Mouse (Mus musculus) CH12.LX (cell line): ENCODE results near the gene Hpn. TPM values are rescaled to one million over a fixed set of nuclear protein-coding genes. Genes with fewer than 3 reads are reported as not detected.

Experiments
- DNase-seq: peaks from one replicate; pipeline ENCODE4 v3.0.0-alpha.2; 2013; ENCODE audit errors: extremely low read depth
- H3K27ac ChIP-seq: 2 replicates; pipeline ENCODE4 v1.5.1; 2012; ENCODE audit warnings: low read depth, mild to moderate bottlenecking, control low read depth, moderate library complexity; ENCODE audit not compliant: insufficient read depth
- H3K27me3 ChIP-seq: replicated peaks from 2 replicates; pipeline ENCODE3; 2012; ENCODE audit warnings: inconsistent platforms
- H3K36me3 ChIP-seq, 2 experiments: replicated peaks in 1 of 2; 2 replicates each; pipeline versions ENCODE3 to v1.6.1; 2012; ENCODE audit warnings: inconsistent platforms in 1 of 2, low read length in 1 of 2, mild to moderate bottlenecking in 1 of 2, mixed read lengths in 1 of 2, moderate library complexity in 1 of 2; ENCODE audit not compliant: control insufficient read depth in 1 of 2, insufficient read depth in 1 of 2
- H3K4me1 ChIP-seq, 2 experiments: 2 replicates each; pipeline ENCODE4 v1.6.1; 2012; ENCODE audit warnings: inconsistent platforms in 1 of 2, moderate library complexity in 1 of 2; ENCODE audit not compliant: insufficient read depth in 2 of 2, control insufficient read depth in 1 of 2
- H3K4me2 ChIP-seq: 2 replicates; pipeline ENCODE4 v1.6.1; 2012; ENCODE audit warnings: low read depth, mild to moderate bottlenecking, control low read depth; ENCODE audit not compliant: poor library complexity, insufficient read depth, severe bottlenecking
- H3K4me3 ChIP-seq, 3 experiments: fragments of 150-350 bp in 1 of 3; sonication (generic) in 1 of 3; replicated peaks in 1 of 3; 2 replicates each; pipeline versions ENCODE3 to v1.5.1; 2011 to 2012; ENCODE audit warnings: low read depth in 2 of 3, low read length in 2 of 3, mild to moderate bottlenecking in 2 of 3, moderate library complexity in 2 of 3, control low read depth in 1 of 3, improper control_type of control experiment in 1 of 3, inconsistent platforms in 1 of 3, mixed read lengths in 1 of 3; ENCODE audit not compliant: poor library complexity in 1 of 3
- H3K79me2 ChIP-seq: replicated peaks from 2 replicates; pipeline ENCODE4 v1.6.1; 2012; ENCODE audit warnings: mild to moderate bottlenecking, moderate library complexity; ENCODE audit not compliant: control insufficient read depth, poor library complexity, insufficient read depth, severe bottlenecking; ENCODE audit errors: extremely low read depth
- H3K9ac ChIP-seq: 2 replicates; pipeline ENCODE4 v1.6.1; 2012; ENCODE audit warnings: low read depth, mild to moderate bottlenecking, control low read depth, moderate library complexity; ENCODE audit not compliant: insufficient read depth
- H3K9me3 ChIP-seq: replicated peaks from 2 replicates; pipeline ENCODE3; 2012; ENCODE audit warnings: low read length, inconsistent platforms, mixed read lengths
- CHD2 ChIP-seq: IDR thresholded peaks from 2 replicates; pipeline ENCODE4 v1.6.1; 2011; ENCODE audit warnings: low read length, improper control_type of control experiment
- ELF1 ChIP-seq: IDR thresholded peaks from 2 replicates; pipeline ENCODE4 v1.6.1; 2014; ENCODE audit warnings: low read depth, mild to moderate bottlenecking, inconsistent platforms, low read length, improper control_type of control experiment
- EP300 ChIP-seq: IDR thresholded peaks from 2 replicates; pipeline ENCODE4 v1.6.1; 2011; ENCODE audit warnings: low read length, improper control_type of control experiment
- ETS1 ChIP-seq: conservative IDR thresholded peaks from 2 replicates; pipeline ENCODE4 v1.6.1; 2012; ENCODE audit warnings: low read depth, mild to moderate bottlenecking, inconsistent platforms, low read length, improper control_type of control experiment, moderate library complexity
- GABPA ChIP-seq: IDR thresholded peaks from 2 replicates; pipeline ENCODE4 v1.6.1; 2012; ENCODE audit warnings: low read depth, low read length, improper control_type of control experiment, inconsistent platforms; ENCODE audit not compliant: insufficient replicate concordance
- HCFC1 ChIP-seq: IDR thresholded peaks from 2 replicates; pipeline ENCODE4 v1.6.1; 2012; ENCODE audit warnings: low read depth, mild to moderate bottlenecking, inconsistent platforms, low read length, improper control_type of control experiment
- JUND ChIP-seq: conservative IDR thresholded peaks from 2 replicates; pipeline ENCODE4 v1.6.1; 2011; ENCODE audit warnings: low read depth, low read length, improper control_type of control experiment
- MAFK ChIP-seq: IDR thresholded peaks from 2 replicates; pipeline ENCODE4 v1.6.1; 2011; ENCODE audit warnings: low read length, improper control_type of control experiment; ENCODE audit not compliant: insufficient replicate concordance
- MAX ChIP-seq: IDR thresholded peaks from 2 replicates; pipeline ENCODE4 v1.6.1; 2011; ENCODE audit warnings: low read length, improper control_type of control experiment
- MAZ ChIP-seq: IDR thresholded peaks from 2 replicates; pipeline ENCODE4 v1.6.1; 2012; ENCODE audit warnings: low read depth, mild to moderate bottlenecking, inconsistent platforms, low read length, improper control_type of control experiment, moderate library complexity
- MEF2A ChIP-seq: IDR thresholded peaks from 2 replicates; pipeline ENCODE4 v1.6.1; 2014; ENCODE audit warnings: low read depth, mild to moderate bottlenecking, inconsistent platforms, low read length, improper control_type of control experiment, borderline replicate concordance
- MYC ChIP-seq: IDR thresholded peaks from 2 replicates; pipeline ENCODE4 v1.6.1; 2011; ENCODE audit warnings: low read depth, mild to moderate bottlenecking, improper control_type of control experiment, low read length
- NELFE ChIP-seq: IDR thresholded peaks from 2 replicates; pipeline ENCODE4 v1.6.1; 2011; ENCODE audit warnings: low read depth, low read length, improper control_type of control experiment
- NRF1 ChIP-seq: IDR thresholded peaks from 2 replicates; pipeline ENCODE4 v1.6.1; 2014; ENCODE audit warnings: low read depth, mild to moderate bottlenecking, inconsistent platforms, low read length, improper control_type of control experiment, moderate library complexity
- PAX5 ChIP-seq: IDR thresholded peaks from 2 replicates; pipeline ENCODE4 v1.6.1; 2012; ENCODE audit warnings: low read length, inconsistent platforms, mixed read lengths
- POLR2AphosphoS2 ChIP-seq: IDR thresholded peaks from 2 replicates; pipeline ENCODE4 v1.6.1; 2011; ENCODE audit warnings: low read depth, low read length, improper control_type of control experiment
- RAD21 ChIP-seq: IDR thresholded peaks from 2 replicates; pipeline ENCODE4 v1.6.1; 2011; ENCODE audit warnings: low read depth, mild to moderate bottlenecking, low read length, improper control_type of control experiment, moderate library complexity
- RCOR1 ChIP-seq: conservative IDR thresholded peaks from 2 replicates; pipeline ENCODE4 v1.6.1; 2012; ENCODE audit warnings: low read depth, mild to moderate bottlenecking, inconsistent platforms, low read length, improper control_type of control experiment
- SIN3A ChIP-seq: IDR thresholded peaks from 2 replicates; pipeline ENCODE4 v1.6.1; 2012; ENCODE audit warnings: low read length, improper control_type of control experiment, inconsistent platforms
- SMC3 ChIP-seq: IDR thresholded peaks from 2 replicates; pipeline ENCODE4 v1.6.1; 2011; ENCODE audit warnings: low read depth, low read length, improper control_type of control experiment
- TBP ChIP-seq: conservative IDR thresholded peaks from 2 replicates; pipeline ENCODE4 v1.6.1; 2011; ENCODE audit warnings: low read depth, low read length, improper control_type of control experiment
- TCF12 ChIP-seq: IDR thresholded peaks from 2 replicates; pipeline ENCODE4 v1.6.1; 2014; ENCODE audit warnings: low read depth, mild to moderate bottlenecking, inconsistent platforms, low read length, improper control_type of control experiment
- USF1 ChIP-seq: IDR thresholded peaks from 2 replicates; pipeline ENCODE4 v1.6.1; 2014; ENCODE audit warnings: low read depth, mild to moderate bottlenecking, inconsistent platforms, low read length, improper control_type of control experiment
- USF2 ChIP-seq: conservative IDR thresholded peaks from 2 replicates; pipeline ENCODE4 v1.6.1; 2011; ENCODE audit warnings: low read depth, low read length, improper control_type of control experiment
- ZC3H11A ChIP-seq: IDR thresholded peaks from 2 replicates; pipeline ENCODE4 v1.6.1; 2012; ENCODE audit warnings: low read depth, mild to moderate bottlenecking, inconsistent platforms, low read length, improper control_type of control experiment
- ZMIZ1 ChIP-seq: IDR thresholded peaks from 2 replicates; pipeline ENCODE4 v1.6.1; 2012; ENCODE audit warnings: low read depth, mild to moderate bottlenecking, inconsistent platforms, low read length, improper control_type of control experiment
- ZNF384 ChIP-seq: IDR thresholded peaks from 2 replicates; pipeline ENCODE4 v1.6.1; 2012; ENCODE audit warnings: low read depth, low read length, improper control_type of control experiment, inconsistent platforms
- dilution Hi-C: fragments of 300-500 bp; cut with MboI; formaldehyde crosslinking; loops from 2 replicates; pipeline ENCODE4 v1.14.3; 2020; ENCODE audit warnings: low sequenced_read_pairs; ENCODE audit not compliant: extremely low pct_unique_long_range_greater_than_20kb, extremely low pct_ligation_motif_present
- in situ Hi-C: fragments of 300-500 bp; cut with MboI; formaldehyde crosslinking; loops from 3 replicates; pipeline ENCODE4 v1.14.3; 2019; ENCODE audit warnings: low sequenced_read_pairs, low pct_ligation_motif_present, low pct_unique_long_range_greater_than_20kb, mixed read lengths
- polyA plus RNA-seq: library from polyadenylated mRNA; unstranded; fragments of >175 nt; gene quantifications from 2 replicates; pipeline ENCODE4 v1.2.1, GENCODE M21; 2012; ENCODE audit warnings: low read depth; ENCODE audit not compliant: insufficient read length
- total RNA-seq, 2 experiments: library from RNA; depleted of rRNA; stranded (reverse); fragments of 300-350 nt in 1 of 2; fragments of >200 nt in 1 of 2; gene quantifications; 2 replicates each; pipeline ENCODE4 v1.2.3; 2012 to 2014

Hpn gene
- total and polyA plus RNA-seq, 3 experiments: 3.0 to 16.7 (median 8.7) TPM

DNA sequence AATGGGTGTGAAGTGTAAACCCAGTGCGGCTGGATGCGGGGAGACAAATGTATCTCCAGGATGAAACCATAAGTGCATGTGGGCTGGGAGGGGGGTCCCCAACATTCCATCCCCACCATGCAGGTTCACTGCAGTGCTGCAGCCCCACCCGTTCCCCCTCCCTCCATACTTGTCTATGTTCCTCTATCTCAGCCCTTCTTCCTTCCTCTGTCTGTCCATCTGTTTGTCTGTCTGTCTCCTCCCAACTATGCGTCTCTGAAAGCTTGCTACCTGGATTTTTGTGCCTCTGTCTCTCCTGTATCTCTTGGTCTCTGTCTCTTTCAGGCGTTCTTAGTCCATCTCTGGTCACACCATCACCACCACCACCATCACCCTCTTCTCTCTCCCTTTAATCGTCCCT lies 64.6 kb downstream of the Hpn start:
- dilution Hi-C loops: no loop called here
- Histone ChIP-seq H3K9me3 (no peaks in the 10 kb centered on the region), H3K79me2 (no peaks in the 10 kb centered on the region), H3K36me3 (no peaks in the 10 kb centered on the region), H3K4me1 (peaks cover 13 to 25% of the 10 kb centered on the region in 2 experiments), H3K27me3 (peaks cover 75% of the 10 kb centered on the region), H3K4me2 (no peak overlapping the region), H3K27ac (no peak overlapping the region), H3K4me3 (no peak overlapping the region), H3K9ac (no peak overlapping the region)
- in situ Hi-C loops: no loop called here
- no peak for DNase-seq
- TF ChIP-seq MYC (no peak), ZC3H11A (no peak), ZMIZ1 (no peak), ELF1 (no peak), USF2 (no peak), POLR2AphosphoS2 (no peak), USF1 (no peak), RCOR1 (no peak), RAD21 (no peak), MAX (no peak), MAFK (no peak), ETS1 (no peak), GABPA (no peak), TCF12 (no peak), NRF1 (no peak), NELFE (no peak)

DNA sequence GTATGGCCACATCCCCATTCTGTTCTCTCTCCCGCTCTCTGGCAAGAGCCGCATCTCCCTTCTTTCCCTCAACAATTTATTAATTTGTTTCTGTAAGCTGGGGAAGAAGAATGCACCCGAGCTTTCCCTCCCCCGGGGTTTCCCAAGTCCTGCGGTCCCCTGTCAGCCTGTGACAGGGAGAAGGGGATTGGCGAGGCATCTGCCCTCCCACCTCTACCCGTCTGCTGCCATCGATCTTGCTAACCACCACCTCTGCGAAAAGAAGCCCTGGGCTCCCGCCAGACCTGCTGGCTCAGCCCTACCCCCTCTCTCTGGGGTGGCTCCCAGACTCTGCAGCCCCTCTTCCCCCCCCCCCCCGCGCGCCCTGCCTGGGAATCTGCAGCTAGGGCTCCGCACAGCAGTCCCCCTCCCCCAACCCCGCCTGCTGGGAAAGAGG lies 65.2 kb downstream of the Hpn start:
- no peak for DNase-seq
- Histone ChIP-seq H3K79me2 (no peaks in the 10 kb centered on the region), H3K9ac (no peak overlapping the region), H3K27ac (no peak overlapping the region), H3K9me3 (no peaks in the 10 kb centered on the region), H3K4me1 (peaks cover 13 to 25% of the 10 kb centered on the region in 2 experiments), H3K36me3 (no peaks in the 10 kb centered on the region), H3K27me3 (peaks cover 77% of the 10 kb centered on the region), H3K4me3 (no peak overlapping the region), H3K4me2 (no peak overlapping the region)
- no peak for TF ChIP-seq NRF1
- no peak for TF ChIP-seq TBP
- TF ChIP-seq MEF2A: no peak
- TF ChIP-seq JUND: no peak
- no peak for TF ChIP-seq PAX5
- TF ChIP-seq ZNF384: no peak
- no peak for TF ChIP-seq EP300
- no peak for TF ChIP-seq CHD2
- TF ChIP-seq SIN3A: no peak
- no peak for TF ChIP-seq GABPA
- TF ChIP-seq USF2: no peak
- no peak for TF ChIP-seq MYC
- no peak for TF ChIP-seq NELFE
- TF ChIP-seq USF1: no peak
- no peak for TF ChIP-seq HCFC1
- no peak for TF ChIP-seq MAZ
- TF ChIP-seq SMC3: no peak
- in situ Hi-C loops: no loop called here
- dilution Hi-C loops: no loop called here
